Mouse (Mus musculus): ENCODE results near the gene Drg1. TPM values are rescaled to one million over a fixed set of nuclear protein-coding genes. Genes with fewer than 3 reads are reported as not detected.
"Not testable (repeated sequence)": the region's sequence is repeated elsewhere in the genome, so short reads cannot be mapped to it uniquely, and the experiment has no call there.

Gene Drg1
- polyA plus RNA-seq, 1 experiment from 2014 or later: 228 TPM

- peaks cover 54% of the 10 kb centered on the region for H3K36me3 ChIP-seq
- no peak overlapping the region for H3K27ac ChIP-seq
- no peak overlapping the region for H3K4me3 ChIP-seq (replicated peaks)
- no peak for ATAC-seq (ENCODE audit: insufficient number of reproducible peaks, insufficient read depth, low FRiP score, low TSS enrichment, low read depth)
- no peak overlapping the region for H3K4me2 ChIP-seq
- 0 out of 2 replicates have a peak, but pooled peaks cover 5% of the 10 kb centered on the region for H3K4me1 ChIP-seq (replicated peaks)
- 94% methylated on average over 3 of the region's 3 CpGs for WGBS
- no peaks in the 10 kb centered on the region for H3K27me3 ChIP-seq
- H3K9me3 ChIP-seq: no peaks in the 10 kb centered on the region
- H3K9ac ChIP-seq (replicated peaks): no peak overlapping the region
Observed at GRCm38 (mm10) chr11:3205207-3205606, 61.0 kb downstream of the Drg1 start.

- WGBS: 82% methylated on average over 2 of the region's 2 CpGs
- peak overlapping the region; percentile 39 for H3K4me2 ChIP-seq
- H3K4me1 ChIP-seq (replicated peaks): 0 out of 2 replicates have a peak, but pooled peaks cover 5% of the 10 kb centered on the region
- H3K9ac ChIP-seq (replicated peaks): no peak overlapping the region
- no peak for ATAC-seq (ENCODE audit: insufficient number of reproducible peaks, insufficient read depth, low FRiP score, low TSS enrichment, low read depth)
- no peak overlapping the region for H3K27ac ChIP-seq
- peak overlapping the region; percentile 41 for H3K4me3 ChIP-seq (replicated peaks)
- H3K36me3 ChIP-seq: peaks cover 41% of the 10 kb centered on the region
- no peaks in the 10 kb centered on the region for H3K9me3 ChIP-seq
- no peaks in the 10 kb centered on the region for H3K27me3 ChIP-seq
Observed at GRCm38 (mm10) chr11:3203771-3204170, 62.4 kb downstream of the Drg1 start.

GRCm38 (mm10) chr11:3202781-3203441, 63.3 kb downstream of the Drg1 start:
- Histone ChIP-seq H3K27me3 (no peaks in the 10 kb centered on the region), H3K27ac (peak overlapping the region; percentile 19; the same call in 1 of the 2 replicates), H3K4me2 (peak overlapping the region; percentile 39), H3K9ac (replicated peaks) (peak overlapping the region; percentile 44), H3K36me3 (peaks cover 34% of the 10 kb centered on the region), H3K4me1 (replicated peaks) (0 out of 2 replicates have a peak, but pooled peaks cover 5% of the 10 kb centered on the region), H3K9me3 (no peaks in the 10 kb centered on the region), H3K4me3 (replicated peaks) (peak overlapping the region; percentile 41)
- WGBS: 0% methylated on average over 54 of the region's 57 CpGs
- ATAC-seq (ENCODE audit: insufficient number of reproducible peaks, insufficient read depth, low FRiP score, low TSS enrichment, low read depth): peak; percentile 13; the same call in 1 of the 2 replicates

- Histone ChIP-seq H3K9me3 (no peaks in the 10 kb centered on the region), H3K4me1 (replicated peaks) (0 out of 2 replicates have a peak, but pooled peaks cover 5% of the 10 kb centered on the region), H3K4me2 (peak within 1 kb of the TSS; percentile 39), H3K9ac (replicated peaks) (peak within 1 kb of the TSS; percentile 44), H3K36me3 (peaks cover 27% of the 10 kb centered on the region), H3K27me3 (no peaks in the 10 kb centered on the region), H3K4me3 (replicated peaks) (peak within 1 kb of the TSS; percentile 41), H3K27ac (peak within 1 kb of the TSS; percentile 24; the same call in 1 of the 2 replicates)
- WGBS: under 1% methylated on average over 45 of the region's 57 CpGs
- ATAC-seq (ENCODE audit: insufficient number of reproducible peaks, insufficient read depth, low FRiP score, low TSS enrichment, low read depth): peak; percentile 44
Observed at GRCm38 (mm10) chr11:3202231-3202701, 63.9 kb downstream of the Drg1 start, which contains the start of gene Eif4enif1. TSS of gene Eif4enif1 (plus strand) at chr11:3202392.

- peak overlapping the region; percentile 24; the same call in 1 of the 2 replicates for H3K27ac ChIP-seq
- no peaks in the 10 kb centered on the region for H3K9me3 ChIP-seq
- no peak for ATAC-seq (ENCODE audit: insufficient number of reproducible peaks, insufficient read depth, low FRiP score, low TSS enrichment, low read depth)
- peak overlapping the region; percentile 41 for H3K4me3 ChIP-seq (replicated peaks)
- no peak overlapping the region for H3K9ac ChIP-seq (replicated peaks)
- H3K36me3 ChIP-seq: peaks cover 20% of the 10 kb centered on the region
- peak overlapping the region; percentile 30 for H3K4me2 ChIP-seq
- WGBS: 9% methylated on average over 16 of the region's 16 CpGs
- 0 out of 2 replicates have a peak, but pooled peaks cover 5% of the 10 kb centered on the region for H3K4me1 ChIP-seq (replicated peaks)
- H3K27me3 ChIP-seq: no peaks in the 10 kb centered on the region
Observed at GRCm38 (mm10) chr11:3201326-3202230, 64.6 kb downstream of the Drg1 start.

GRCm38 (mm10) chr11:3200636-3201035, 65.6 kb downstream of the Drg1 start:
- WGBS: 97% methylated on average over 5 of the region's 7 CpGs
- not testable (repeated sequence) for H3K27me3 ChIP-seq; H3K27ac ChIP-seq; H3K4me1 ChIP-seq (replicated peaks); H3K4me3 ChIP-seq (replicated peaks); H3K9me3 ChIP-seq; H3K4me2 ChIP-seq; ATAC-seq (ENCODE audit: insufficient number of reproducible peaks, insufficient read depth, low FRiP score, low TSS enrichment, low read depth); H3K9ac ChIP-seq (replicated peaks)
- H3K36me3 ChIP-seq: peaks cover 11% of the 10 kb centered on the region

GRCm38 (mm10) chr11:3193363-3193762, 72.9 kb downstream of the Drg1 start, which contains the start of gene Sfi1:
TSS of gene Sfi1 (minus strand) at chr11:3193463.
- no peak for ATAC-seq (ENCODE audit: insufficient number of reproducible peaks, insufficient read depth, low FRiP score, low TSS enrichment, low read depth)
- WGBS: 86% methylated on average over 25 of the region's 25 CpGs
- H3K4me1 ChIP-seq (replicated peaks): no peaks in the 10 kb centered on the region
- no peak within 1 kb of the TSS for H3K4me2 ChIP-seq
- H3K27ac ChIP-seq: no peak within 1 kb of the TSS
- H3K27me3 ChIP-seq: no peaks in the 10 kb centered on the region
- H3K36me3 ChIP-seq: no peaks in the 10 kb centered on the region
- H3K4me3 ChIP-seq (replicated peaks): no peak within 1 kb of the TSS
- H3K9me3 ChIP-seq: no peaks in the 10 kb centered on the region
- no peak within 1 kb of the TSS for H3K9ac ChIP-seq (replicated peaks)

- H3K36me3 ChIP-seq; H3K4me2 ChIP-seq; ATAC-seq (ENCODE audit: insufficient number of reproducible peaks, insufficient read depth, low FRiP score, low TSS enrichment, low read depth); H3K4me3 ChIP-seq (replicated peaks); H3K27ac ChIP-seq; H3K4me1 ChIP-seq (replicated peaks); H3K9ac ChIP-seq (replicated peaks); H3K27me3 ChIP-seq: not testable (repeated sequence)
- WGBS: 88% methylated on average over 1 of the region's 1 CpGs
- H3K9me3 ChIP-seq: peaks cover 12% of the 10 kb centered on the region
Observed at GRCm38 (mm10) chr11:3182707-3183106, 83.5 kb downstream of the Drg1 start.

- H3K4me1 ChIP-seq (replicated peaks); H3K27ac ChIP-seq; H3K9ac ChIP-seq (replicated peaks); ATAC-seq (ENCODE audit: insufficient number of reproducible peaks, insufficient read depth, low FRiP score, low TSS enrichment, low read depth); H3K4me2 ChIP-seq; H3K4me3 ChIP-seq (replicated peaks); H3K36me3 ChIP-seq; H3K27me3 ChIP-seq: not testable (repeated sequence)
- H3K9me3 ChIP-seq: peaks cover 12% of the 10 kb centered on the region
- 65% methylated on average over 1 of the region's 1 CpGs for WGBS
Observed at GRCm38 (mm10) chr11:3181971-3182370, 84.2 kb downstream of the Drg1 start.

GRCm38 (mm10) chr11:3181250-3181649, 85.0 kb downstream of the Drg1 start:
- not testable (repeated sequence) for H3K27ac ChIP-seq; H3K4me3 ChIP-seq (replicated peaks); H3K4me1 ChIP-seq (replicated peaks); H3K36me3 ChIP-seq; ATAC-seq (ENCODE audit: insufficient number of reproducible peaks, insufficient read depth, low FRiP score, low TSS enrichment, low read depth); H3K9ac ChIP-seq (replicated peaks); H3K4me2 ChIP-seq; H3K27me3 ChIP-seq
- 56% methylated on average over 4 of the region's 4 CpGs for whole genome bisulfite sequencing
- peaks cover 12% of the 10 kb centered on the region for H3K9me3 ChIP-seq

Data from limb, embryonic 12.5 days (tissue).